Mouse (Mus musculus) frontal cortex, postnatal 14 days (tissue): ENCODE results near the gene Rnf114.

Experiments used
- DNase-seq, 2 experiments: peaks; one replicate each; pipeline ENCODE4 v3.0.0; 2022; ENCODE audit warnings: low spot score in 2 of 2

Gene Rnf114

GRCm38 (mm10) chr2:167503253-167503895, 10.9 kb downstream of the Rnf114 start:
- peak; percentile 75 to 82 for DNase-seq

- DNase-seq, result no peak
Observed at GRCm38 (mm10) chr2:167503896-167504349, 11.5 kb downstream of the Rnf114 start.

GRCm38 (mm10) chr2:167505127-167505526, 12.7 kb downstream of the Rnf114 start:
- DNase-seq, result no peak

- DNase-seq, result no peak
Observed at GRCm38 (mm10) chr2:167506546-167507260, 14.3 kb downstream of the Rnf114 start.

DNA sequence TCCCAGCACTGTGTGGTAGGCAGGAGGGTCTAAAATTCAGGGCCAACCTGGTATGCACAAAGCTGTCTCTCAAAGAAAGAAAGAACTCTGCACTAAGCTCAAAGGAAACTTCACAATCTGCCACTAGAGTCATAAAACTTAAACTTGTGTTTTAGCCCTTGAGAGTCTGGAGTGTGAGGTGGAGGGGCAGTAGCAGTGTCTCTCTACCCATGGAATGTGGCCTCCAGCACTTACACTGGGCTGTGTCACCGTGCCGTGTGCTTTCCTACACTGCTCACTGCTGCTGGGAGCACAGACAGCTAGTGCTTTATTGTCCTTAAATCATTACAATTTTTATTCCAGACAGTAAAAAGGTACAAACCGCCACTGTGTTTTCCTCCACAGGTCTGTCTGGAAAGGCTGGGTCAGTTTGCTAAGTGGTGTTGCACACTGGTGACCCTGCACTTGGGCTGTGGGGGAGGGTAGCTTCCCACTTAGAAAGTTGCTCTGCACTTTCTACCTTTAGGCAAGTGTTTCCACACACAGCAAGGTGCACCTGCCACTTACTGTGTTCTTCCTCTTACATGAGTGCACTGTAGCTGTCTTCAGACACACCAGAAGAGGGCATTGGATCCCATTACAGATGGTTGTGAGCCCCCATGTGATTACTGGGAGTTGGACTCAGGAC, 15.4 kb downstream of the Rnf114 start:
- no peak for DNase-seq

- DNase-seq, result no peak
Observed at GRCm38 (mm10) chr2:167508569-167508968, 16.1 kb downstream of the Rnf114 start.

DNA sequence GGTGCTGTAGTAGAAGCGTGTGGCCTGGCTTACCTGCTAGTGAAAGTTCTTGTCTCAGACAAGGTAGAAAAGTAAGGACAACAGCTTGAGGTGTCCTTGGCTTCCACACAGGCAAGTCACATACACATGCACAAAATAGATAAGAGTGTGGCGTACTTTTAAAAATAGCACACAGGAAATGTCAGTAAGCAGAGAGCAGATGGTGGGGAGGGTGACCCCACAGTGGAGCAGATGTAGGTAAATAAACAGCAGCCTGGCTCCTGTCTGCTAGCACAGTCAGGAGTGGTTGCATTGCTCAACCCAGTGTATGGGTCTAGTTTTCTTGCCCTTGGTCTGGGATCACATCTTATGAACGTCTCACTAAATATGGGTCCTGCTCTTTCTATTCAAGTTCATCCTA, 18.0 kb downstream of the Rnf114 start:
- DNase-seq, result no peak

DNA sequence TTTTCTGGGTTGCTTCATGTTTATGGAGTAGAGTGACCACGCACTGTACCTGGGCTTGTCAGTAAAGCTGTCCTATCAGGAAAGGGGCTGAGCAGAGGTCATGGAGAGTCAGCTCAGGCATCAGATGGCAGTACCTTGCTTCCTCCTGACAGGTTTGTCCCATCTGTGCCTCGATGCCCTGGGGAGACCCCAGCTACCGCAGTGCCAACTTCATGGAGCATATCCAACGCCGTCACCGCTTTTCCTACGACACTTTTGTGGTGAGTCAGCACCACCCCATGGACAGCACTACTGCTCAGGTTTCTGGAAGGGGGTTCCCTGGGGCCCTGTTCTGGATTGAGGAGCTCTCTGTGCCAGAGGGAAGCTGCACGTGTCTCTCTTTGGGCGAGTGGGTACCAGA, 19.9 kb downstream of the Rnf114 start:
- DNase-seq, result no peak

DNA sequence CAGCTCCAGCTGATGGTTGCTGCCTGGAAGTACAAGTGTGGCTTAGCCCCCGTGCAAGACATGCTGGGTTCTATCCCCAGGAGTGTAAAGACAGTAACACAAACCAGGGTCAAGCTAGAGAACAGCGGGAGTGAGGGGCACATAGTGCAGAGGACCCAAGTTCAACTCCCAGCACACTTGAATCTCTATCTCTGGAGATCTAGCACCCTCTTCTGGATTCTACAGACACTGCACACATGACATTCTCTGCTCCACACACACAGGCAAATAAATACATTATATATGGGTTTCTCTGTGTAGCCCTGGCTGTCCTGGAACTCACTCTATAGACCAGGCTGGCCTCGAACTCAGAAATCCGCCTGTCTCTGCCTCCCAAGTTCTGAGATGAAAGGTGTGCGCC, 20.5 kb downstream of the Rnf114 start:
- no peak for DNase-seq

GRCm38 (mm10) chr2:167514641-167515040, 22.2 kb downstream of the Rnf114 start:
- DNase-seq, result no peak

DNA sequence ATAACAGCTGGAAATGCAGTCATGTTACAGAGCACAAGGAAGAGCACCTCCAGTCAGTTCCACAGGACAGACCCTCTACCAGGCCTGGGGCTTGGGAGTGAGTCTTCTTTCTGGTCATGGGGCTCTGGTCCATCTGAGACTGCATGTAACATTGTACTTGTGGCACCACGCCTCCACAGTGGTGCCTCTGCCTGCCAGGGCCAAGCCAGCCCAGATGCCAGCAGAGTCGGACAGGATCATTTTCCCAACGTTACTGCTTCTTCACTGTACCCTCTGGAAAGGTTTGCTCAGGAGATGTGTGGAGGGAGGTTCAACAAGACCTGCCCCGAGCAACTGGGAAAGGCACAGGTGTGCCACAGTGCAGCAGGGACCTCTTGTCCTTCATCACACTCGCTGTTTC, 23.2 kb downstream of the Rnf114 start:
- DNase-seq, result no peak

DNA sequence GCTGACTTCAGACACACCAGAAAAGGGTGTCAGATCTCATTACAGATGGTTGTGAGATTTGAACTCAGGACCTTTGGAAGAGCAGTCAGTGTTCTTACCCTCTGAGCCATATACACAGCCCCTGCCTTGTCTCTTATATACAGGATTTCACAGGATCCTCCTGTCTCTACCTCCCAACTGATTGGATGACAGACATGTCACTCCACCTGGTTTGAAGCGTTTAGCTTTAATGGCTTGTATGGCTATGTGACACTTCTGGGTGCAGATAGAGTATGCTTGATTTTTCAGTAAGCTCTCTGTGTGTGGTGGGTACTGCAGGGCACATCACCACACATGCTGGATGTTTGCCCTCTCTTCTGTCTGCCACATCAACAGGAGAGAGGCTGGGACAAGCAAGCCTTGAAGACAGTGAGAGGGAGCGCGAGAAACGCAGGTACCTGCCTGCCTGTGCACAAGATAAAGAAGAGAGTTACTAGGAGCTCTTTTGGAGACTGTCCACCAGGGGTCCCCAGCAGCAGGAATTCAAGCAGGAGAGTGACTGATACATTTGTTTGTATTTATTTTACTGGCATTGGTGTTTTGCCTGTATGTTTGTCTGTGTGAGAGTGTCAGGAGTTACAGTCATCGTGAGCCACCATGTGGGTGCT, 27.3 kb downstream of the Rnf114 start:
- DNase-seq, result no peak

- DNase-seq, result no peak
Observed at GRCm38 (mm10) chr2:167528278-167528677, 35.8 kb downstream of the Rnf114 start.

DNA sequence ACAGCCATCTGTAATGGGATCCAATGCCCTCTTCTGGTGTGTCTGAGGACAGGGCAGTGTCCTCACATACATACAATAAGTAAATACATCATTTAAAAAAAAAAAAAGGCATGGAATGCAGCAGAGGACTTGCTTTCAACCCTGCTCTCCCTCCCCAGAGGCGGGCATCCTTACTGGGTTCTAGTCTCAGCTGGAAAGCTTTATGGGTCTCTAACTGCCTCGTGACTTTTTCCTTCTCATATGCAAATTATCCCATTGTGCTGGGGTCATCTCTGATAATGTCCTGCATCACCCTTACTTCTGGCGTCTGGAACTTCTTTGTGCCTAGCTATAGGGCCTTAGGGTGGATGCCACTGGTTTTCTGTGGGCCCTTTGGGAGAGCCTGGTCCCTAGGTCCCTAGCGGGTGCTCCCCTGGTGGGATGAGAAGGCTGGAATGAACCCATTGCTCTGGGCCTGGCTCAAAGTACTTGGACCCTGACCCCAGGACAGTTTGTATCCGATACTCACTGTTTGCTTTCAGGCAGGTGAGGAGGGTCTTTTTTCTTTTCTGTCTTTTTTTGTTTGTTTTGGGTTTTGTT, 37.6 kb downstream of the Rnf114 start:
- no peak for DNase-seq

- DNase-seq, result no peak
Observed at GRCm38 (mm10) chr2:167530536-167530935, 38.1 kb downstream of the Rnf114 start.

GRCm38 (mm10) chr2:167532131-167532530, 39.7 kb downstream of the Rnf114 start:
- DNase-seq, result peak in 1 of 2 experiments; percentile 32

GRCm38 (mm10) chr2:167533880-167534279, 41.4 kb downstream of the Rnf114 start:
- DNase-seq, result no peak

DNA sequence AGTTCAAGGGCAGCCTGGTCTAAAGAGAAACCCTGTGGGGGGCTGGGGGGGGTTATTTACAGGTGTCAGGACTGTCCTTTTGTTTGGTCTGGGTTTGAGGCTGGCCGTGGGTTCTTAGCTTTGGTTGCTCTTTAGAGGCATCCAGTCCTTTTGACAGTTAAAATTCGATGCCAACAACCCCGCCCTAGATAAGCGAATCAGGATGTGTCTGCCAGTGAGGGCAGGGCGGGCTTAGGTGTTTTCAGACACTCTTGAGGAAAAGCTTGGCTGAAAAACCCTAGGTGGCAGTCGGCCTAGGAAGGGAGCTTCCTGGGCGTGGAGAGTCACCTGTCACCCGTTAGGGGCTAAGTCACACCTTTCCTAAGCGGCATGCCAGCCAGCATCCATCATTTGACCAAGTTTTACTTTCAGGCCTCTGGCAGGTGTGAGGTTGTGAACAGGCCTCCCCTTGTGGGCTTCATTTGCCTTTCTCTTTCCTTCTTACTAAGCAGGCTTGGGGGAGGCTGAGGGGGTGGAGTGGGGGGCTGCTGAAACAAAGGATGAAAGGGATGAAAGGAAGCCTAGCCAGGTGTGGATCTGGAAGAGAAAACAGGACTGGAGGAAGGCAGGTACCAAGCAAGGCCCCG, 44.0 kb downstream of the Rnf114 start:
- DNase-seq, result no peak

DNA sequence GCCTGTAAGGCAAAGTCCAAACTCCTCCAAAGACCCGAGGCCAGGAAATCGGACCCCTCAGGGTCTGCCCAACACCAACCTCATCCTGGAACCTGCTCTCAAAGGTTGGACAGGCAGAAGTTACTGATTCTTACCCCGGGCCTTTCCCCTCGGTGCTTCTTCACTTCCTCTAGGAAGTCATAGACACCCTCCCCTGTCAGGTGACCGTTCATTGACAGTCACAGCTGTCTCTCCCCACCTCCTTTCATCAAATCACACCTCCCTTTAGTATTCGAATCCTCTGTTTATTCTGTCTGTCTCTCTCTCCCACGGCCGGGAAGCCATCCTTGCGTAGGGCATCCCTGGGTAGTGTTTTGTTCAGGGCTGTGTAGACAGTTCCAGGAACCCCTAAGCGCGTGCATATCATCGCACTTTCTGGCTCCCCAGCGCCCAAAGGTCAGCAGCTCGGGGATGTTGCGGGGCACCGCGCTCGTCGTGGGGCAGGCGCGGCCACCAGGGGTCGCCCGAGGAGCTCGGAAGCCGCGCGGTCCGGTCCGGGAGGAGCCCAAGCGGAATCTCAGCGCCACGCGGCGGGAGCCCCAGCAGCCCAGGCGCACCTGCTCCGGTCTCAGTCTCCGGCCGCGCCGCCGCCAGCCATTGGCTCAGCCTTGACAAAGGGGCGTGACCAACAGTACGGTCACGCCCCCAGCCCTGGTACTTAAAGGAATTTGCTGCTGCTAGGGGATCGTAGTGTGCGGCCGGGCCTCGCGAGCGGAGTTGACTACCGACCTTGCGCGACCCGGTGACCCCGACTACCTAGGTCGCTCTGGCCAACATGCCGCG, 45.2 kb downstream of the Rnf114 start, which contains the start of gene Snai1:
Gene Snai1, plus strand, starts transcription at position 720 of the 822 bp plus-strand sequence.
- peak; percentile 66 to 70 for DNase-seq

DNA sequence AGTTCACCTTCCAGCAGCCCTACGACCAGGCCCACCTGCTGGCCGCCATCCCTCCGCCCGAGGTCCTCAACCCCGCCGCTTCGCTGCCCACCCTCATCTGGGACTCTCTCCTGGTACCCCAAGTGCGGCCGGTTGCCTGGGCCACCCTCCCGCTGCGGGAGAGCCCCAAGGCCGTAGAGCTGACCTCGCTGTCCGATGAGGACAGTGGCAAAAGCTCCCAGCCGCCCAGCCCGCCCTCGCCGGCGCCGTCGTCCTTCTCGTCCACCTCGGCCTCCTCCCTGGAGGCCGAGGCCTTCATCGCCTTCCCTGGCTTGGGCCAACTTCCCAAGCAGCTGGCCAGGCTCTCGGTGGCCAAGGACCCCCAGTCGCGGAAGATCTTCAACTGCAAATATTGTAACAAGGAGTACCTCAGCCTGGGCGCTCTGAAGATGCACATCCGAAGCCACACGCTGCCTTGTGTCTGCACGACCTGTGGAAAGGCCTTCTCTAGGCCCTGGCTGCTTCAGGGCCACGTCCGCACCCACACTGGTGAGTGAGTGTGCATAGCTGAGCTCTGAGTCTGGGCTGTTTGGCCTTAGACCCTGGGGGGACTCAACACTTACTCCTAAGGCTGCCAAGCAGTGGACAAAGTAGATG, 46.3 kb downstream of the Rnf114 start:
- DNase-seq, result no peak
